Comparison of ENCODE assay signal across 20 mouse cellular contexts in the genomic region with DNA sequence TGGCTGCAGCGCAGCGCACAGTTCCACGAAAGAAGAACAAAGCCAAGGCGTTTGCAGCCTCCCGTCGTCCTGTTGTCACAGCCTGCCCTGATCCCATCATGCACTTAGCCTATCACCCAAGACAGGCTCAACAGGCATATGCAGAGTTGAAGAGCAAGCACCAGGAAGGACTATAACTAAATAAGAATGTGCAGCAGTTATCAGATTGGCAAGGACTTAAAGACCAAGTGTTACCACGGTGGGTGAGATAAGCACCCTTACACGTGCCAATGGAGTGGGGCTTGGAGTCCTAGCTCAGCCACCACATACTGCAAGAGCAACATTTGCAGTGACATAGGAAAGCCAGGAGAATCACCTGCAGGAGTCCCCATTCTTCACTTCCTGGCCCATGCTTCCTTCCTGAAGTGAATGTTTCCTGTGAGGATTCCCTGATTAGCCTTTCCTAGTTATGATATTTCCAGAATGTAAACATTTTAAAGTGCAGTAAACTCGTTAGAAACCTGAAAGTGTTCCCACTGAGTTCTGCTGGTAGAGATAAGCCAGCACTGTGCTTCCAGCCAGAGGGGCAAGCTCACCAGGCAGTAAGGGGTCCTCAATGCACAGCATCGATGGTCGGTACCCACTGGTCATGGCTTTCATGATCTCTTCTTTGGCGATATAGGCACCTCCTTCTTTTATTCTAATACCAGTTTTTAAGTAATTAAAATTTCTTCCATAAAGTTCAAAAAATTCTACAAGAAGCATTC. TPM values are rescaled to one million over a fixed set of nuclear protein-coding genes. Genes with fewer than 3 reads are reported as not detected.
A peak's percentile ranks its signal among the peaks of the same experiment; 100 is the strongest.
DNase-seq lines count a peak whose midpoint lies in the region; ATAC-seq lines count a peak whose summit lies in the region.
"Had no signal": no experiment of that assay in that cellular context is flagged by ENCODE, and none has a peak within 500 bp of the region (broad histone marks: within the 10 kb centered on the region; RNA-seq: fewer than 3 reads in every experiment).

No protein-coding gene starts in this region.

- peak; percentile 50 for DNase-seq in MEL-GATA-1-ER (ENCODE audit: extremely low read depth, low read depth)
- peak; percentile 32 for DNase-seq in liver, embryonic 13.5 days
- DNase-seq in thymus, postnatal 14 days, result no peak
- no peak for DNase-seq in urinary bladder, postnatal 25 days (ENCODE audit: low spot score)
- no peak for DNase-seq in embryo, embryonic 9.5 days (ENCODE audit: extremely low spot score)
- DNase-seq: adrenal gland, postnatal 14 days; cerebellum, adult 9-11 months; layer of hippocampus, adult 9-11 months; lung, adult 18-20 months; retina, postnatal 1 day; thymus, adult 2 months had no signal

- ATAC-seq in common myeloid progenitor, adult 5-6 weeks (replicated peaks; ENCODE audit: low read depth, poor library complexity, severe bottlenecking), result peak; percentile 65
- peak; percentile 86 for ATAC-seq in liver, embryonic 13.5 days (ENCODE audit: low read depth)
- ATAC-seq in megakaryocyte-erythroid progenitor cell, adult 5-6 weeks (replicated peaks; ENCODE audit: low FRiP score, low TSS enrichment, poor library complexity, severe bottlenecking), result peak; percentile 85
- ATAC-seq: hindbrain, postnatal 0 days; intestine, embryonic 16.5 days; midbrain, embryonic 15.5 days had no signal

- H3K4me3 ChIP-seq in liver, embryonic 13.5 days (replicated peaks), result no peak overlapping the region
- H3K4me3 ChIP-seq: forebrain, embryonic 12.5 days; hindbrain, embryonic 10.5 days; megakaryocyte, embryonic 14.5 days; midbrain, embryonic 15.5 days; neural tube, embryonic 12.5 days had no signal

- 34% methylated on average over 12 of the region's 12 CpGs for WGBS in liver, embryonic 13.5 days (ENCODE audit: insufficient replicate concordance)

- peak overlapping the region; percentile 70 for H3K27ac ChIP-seq in liver, embryonic 13.5 days
- H3K27ac ChIP-seq: forebrain, embryonic 12.5 days; hindbrain, embryonic 10.5 days; hindbrain, postnatal 0 days; midbrain, embryonic 15.5 days; neural tube, embryonic 12.5 days had no signal

- no peak overlapping the region for H3K4me2 ChIP-seq in liver, embryonic 13.5 days
- H3K4me2 ChIP-seq: forebrain, embryonic 12.5 days; midbrain, embryonic 15.5 days; neural tube, embryonic 12.5 days had no signal

- H3K36me3 ChIP-seq in liver, embryonic 13.5 days, result peaks cover 87% of the 10 kb centered on the region

- H3K9ac ChIP-seq in liver, embryonic 13.5 days, result no peak overlapping the region
- H3K9ac ChIP-seq: forebrain, embryonic 12.5 days; midbrain, embryonic 15.5 days; neural tube, embryonic 12.5 days had no signal

- no peaks in the 10 kb centered on the region for H3K9me3 ChIP-seq in liver, embryonic 13.5 days (replicated peaks)
- H3K9me3 ChIP-seq: forebrain, embryonic 12.5 days; hindbrain, embryonic 10.5 days; megakaryocyte, embryonic 14.5 days; midbrain, embryonic 15.5 days; neural tube, embryonic 12.5 days had no signal

- H3K27me3 ChIP-seq in liver, embryonic 13.5 days, result no peaks in the 10 kb centered on the region
- H3K27me3 ChIP-seq: forebrain, embryonic 12.5 days; megakaryocyte, embryonic 14.5 days; midbrain, embryonic 15.5 days; neural tube, embryonic 12.5 days had no signal

- H3K4me1 ChIP-seq in liver, embryonic 13.5 days (replicated peaks), result peaks cover 52% of the 10 kb centered on the region
- H3K4me1 ChIP-seq: forebrain, embryonic 12.5 days; hindbrain, embryonic 10.5 days; midbrain, embryonic 15.5 days; neural tube, embryonic 12.5 days had no signal

RNA-seq across cellular contexts. Expression of a gene that starts 27.0 kb away (rescaled TPM):
- 209 and 238 TPM in 2 replicates for total RNA-seq in common myeloid progenitor, adult 5-6 weeks (2017)
- polyA plus RNA-seq in liver, embryonic 13.5 days (2015; fragmentation: Nextera tagmentation; extraction: Ambion mirVana), result 136 and 159 TPM in 2 replicates
- 194 and 202 TPM in 2 replicates for total RNA-seq in megakaryocyte-erythroid progenitor cell, adult 5-6 weeks (2014; fragmentation: Nextera tagmentation)
- 324 and 335 TPM in 2 replicates for total RNA-seq in megakaryocyte-erythroid progenitor cell, adult 5-6 weeks (2017)

RNA-seq across cellular contexts. Expression of a gene that starts 27.9 kb away (rescaled TPM):
- 10.1 and 15.0 TPM in 2 replicates for total RNA-seq in common myeloid progenitor, adult 5-6 weeks (2017)
- polyA plus RNA-seq in liver, embryonic 13.5 days (2015; fragmentation: Nextera tagmentation; extraction: Ambion mirVana), result 1.9 and 2.1 TPM in 2 replicates
- total RNA-seq in megakaryocyte-erythroid progenitor cell, adult 5-6 weeks (2014; fragmentation: Nextera tagmentation), result 19.5 and 24.2 TPM in 2 replicates
- total RNA-seq in megakaryocyte-erythroid progenitor cell, adult 5-6 weeks (2017), result 13.5 and 14.0 TPM in 2 replicates

Comparison
In these comparisons a context has a peak if more than half of its experiments do, and no peak if none do; other contexts are left out.
1. DNase-seq: peak in MEL-GATA-1-ER (single experiment) and liver, embryonic 13.5 days (single experiment); none in thymus, postnatal 14 days (single experiment), urinary bladder, postnatal 25 days (single experiment) and embryo, embryonic 9.5 days (single experiment).
2. Peak in every context shown above with its lines, with median percentiles within 50 percentile points of each other: ATAC-seq.